Mouse (Mus musculus): ENCODE data around the gene Slc1a3. TPM values are rescaled to one million over a fixed set of nuclear protein-coding genes. Genes with fewer than 3 reads are reported as not detected.

The Slc1a3 gene
- polyA plus RNA-seq, 1 experiment from 2014 or later = 43.4 TPM

- 83% methylated on average over 12 of the region's 12 CpGs for WGBS
These were observed 115.3 kb downstream of the Slc1a3 start for GRCm38 (mm10) chr15:8595226-8595625.

GRCm38 (mm10) chr15:8589503-8590116, 121.0 kb downstream of the Slc1a3 start:
- H3K4me2 ChIP-seq (replicated peaks) = no peak overlapping the region
- H3K36me3 ChIP-seq = no peaks in the 10 kb centered on the region
- no peak overlapping the region for H3K4me3 ChIP-seq
- no peaks in the 10 kb centered on the region for H3K9me3 ChIP-seq
- 22% methylated on average over 11 of the region's 11 CpGs for WGBS
- H3K27me3 ChIP-seq = no peaks in the 10 kb centered on the region
- H3K9ac ChIP-seq = no peak overlapping the region
- peaks cover 9% of the 10 kb centered on the region for H3K4me1 ChIP-seq
- no peak overlapping the region for H3K27ac ChIP-seq
- no peak for ATAC-seq (ENCODE audit: insufficient number of reproducible peaks, insufficient read depth, low FRiP score, low TSS enrichment)

More at GRCm38 (mm10) chr15:8595226-8595625, 115.3 kb downstream of the Slc1a3 start:
- no peak overlapping the region for H3K27ac ChIP-seq
- H3K36me3 ChIP-seq = no peaks in the 10 kb centered on the region
- ATAC-seq (ENCODE audit: insufficient number of reproducible peaks, insufficient read depth, low FRiP score, low TSS enrichment) = no peak
- no peak overlapping the region for H3K9ac ChIP-seq
- no peaks in the 10 kb centered on the region for H3K27me3 ChIP-seq
- H3K4me1 ChIP-seq = 0 out of 2 replicates have a peak, but pooled peaks cover 5% of the 10 kb centered on the region
- H3K4me3 ChIP-seq = no peak overlapping the region
- no peaks in the 10 kb centered on the region for H3K9me3 ChIP-seq
- no peak overlapping the region for H3K4me2 ChIP-seq (replicated peaks)

GRCm38 (mm10) chr15:8588065-8588464, 122.5 kb downstream of the Slc1a3 start:
- no peak for ATAC-seq (ENCODE audit: insufficient number of reproducible peaks, insufficient read depth, low FRiP score, low TSS enrichment)
- Histone ChIP-seq H3K9ac (no peak overlapping the region), H3K4me3 (no peak overlapping the region), H3K36me3 (no peaks in the 10 kb centered on the region), H3K27ac (no peak overlapping the region), H3K4me2 (replicated peaks) (no peak overlapping the region), H3K9me3 (no peaks in the 10 kb centered on the region), H3K27me3 (no peaks in the 10 kb centered on the region), H3K4me1 (peaks cover 9% of the 10 kb centered on the region)
- WGBS = 94% methylated on average over 5 of the region's 5 CpGs

- H3K4me1 ChIP-seq = peaks cover 9% of the 10 kb centered on the region
- 24% methylated on average over 9 of the region's 9 CpGs for WGBS
- peak; percentile 86 for ATAC-seq (ENCODE audit: insufficient number of reproducible peaks, insufficient read depth, low FRiP score, low TSS enrichment)
- no peaks in the 10 kb centered on the region for H3K9me3 ChIP-seq
- H3K9ac ChIP-seq = no peak overlapping the region
- H3K4me3 ChIP-seq = no peak overlapping the region
- H3K27me3 ChIP-seq = no peaks in the 10 kb centered on the region
- no peak overlapping the region for H3K27ac ChIP-seq
- H3K36me3 ChIP-seq = no peaks in the 10 kb centered on the region
- H3K4me2 ChIP-seq (replicated peaks) = no peak overlapping the region
These were observed 123.7 kb downstream of the Slc1a3 start for GRCm38 (mm10) chr15:8586822-8587281.

Other genes starting within 250 kb of the Slc1a3 start
- gene Gm2310, start 190.8 kb downstream of the Slc1a3 start, polyA plus RNA-seq (2016; fragmentation: Nextera tagmentation; extraction: Ambion mirVana) = not detected in 2 replicates

Measured in embryonic facial prominence, embryonic 12.5 days (tissue).